Mouse (Mus musculus): Measurements from ENCODE around the gene Disc1. TPM values are rescaled to one million over a fixed set of nuclear protein-coding genes. Genes with fewer than 3 reads are reported as not detected.

Disc1 gene
- polyA plus RNA-seq, 2 experiments: 2.2 to 3.2 TPM

DNA sequence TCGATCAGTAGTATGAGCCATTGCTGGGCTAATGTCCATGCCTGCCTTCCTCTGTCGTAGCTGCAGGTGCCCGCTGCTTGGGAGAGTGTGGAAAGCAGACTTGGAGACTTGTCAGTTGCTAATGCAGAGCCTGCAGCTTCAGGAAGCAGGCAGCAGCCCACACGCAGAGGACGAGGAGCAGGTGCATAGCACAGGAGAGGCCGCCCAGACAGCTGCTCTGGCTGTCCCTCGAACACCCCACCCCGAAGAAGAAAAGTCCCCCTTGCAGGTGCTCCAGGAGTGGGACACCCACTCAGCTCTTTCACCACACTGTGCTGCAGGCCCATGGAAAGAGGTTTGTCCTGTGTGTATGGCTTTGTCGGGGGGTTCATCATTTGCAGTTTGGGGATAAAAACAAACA is 178.7 kb downstream of the Disc1 start:
- DNase-seq (ENCODE audit: low spot score) (no peak), ATAC-seq (ENCODE audit: low FRiP score, low read depth) (no peak)
- Histone ChIP-seq H3K4me1 (ENCODE audit: control insufficient read depth, insufficient read depth, low read length) (peaks cover 15% of the 10 kb centered on the region), H3K4me3 (replicated peaks; ENCODE audit: low read length) (no peak overlapping the region), H3K9me3 (ENCODE audit: control insufficient read depth, low read length) (no peaks in the 10 kb centered on the region), H3K9ac (ENCODE audit: low read depth, low read length, severe bottlenecking) (no peak overlapping the region), H3K36me3 (ENCODE audit: control insufficient read depth, insufficient read depth, low read length) (no peaks in the 10 kb centered on the region), H3K4me2 (replicated peaks; ENCODE audit: low read depth, low read length, severe bottlenecking) (no peak overlapping the region), H3K27ac (replicated peaks; ENCODE audit: low read depth, low read length) (no peak overlapping the region), H3K27me3 (ENCODE audit: control insufficient read depth, insufficient read depth, low read length) (no peaks in the 10 kb centered on the region)
- whole genome bisulfite sequencing: 68% methylated on average over 9 of the region's 9 CpGs
- TF ChIP-seq POLR2A (IDR thresholded peaks at IDR 0.05; ENCODE audit: borderline replicate concordance, extremely low read depth, insufficient read depth, insufficient read length): no peak

DNA sequence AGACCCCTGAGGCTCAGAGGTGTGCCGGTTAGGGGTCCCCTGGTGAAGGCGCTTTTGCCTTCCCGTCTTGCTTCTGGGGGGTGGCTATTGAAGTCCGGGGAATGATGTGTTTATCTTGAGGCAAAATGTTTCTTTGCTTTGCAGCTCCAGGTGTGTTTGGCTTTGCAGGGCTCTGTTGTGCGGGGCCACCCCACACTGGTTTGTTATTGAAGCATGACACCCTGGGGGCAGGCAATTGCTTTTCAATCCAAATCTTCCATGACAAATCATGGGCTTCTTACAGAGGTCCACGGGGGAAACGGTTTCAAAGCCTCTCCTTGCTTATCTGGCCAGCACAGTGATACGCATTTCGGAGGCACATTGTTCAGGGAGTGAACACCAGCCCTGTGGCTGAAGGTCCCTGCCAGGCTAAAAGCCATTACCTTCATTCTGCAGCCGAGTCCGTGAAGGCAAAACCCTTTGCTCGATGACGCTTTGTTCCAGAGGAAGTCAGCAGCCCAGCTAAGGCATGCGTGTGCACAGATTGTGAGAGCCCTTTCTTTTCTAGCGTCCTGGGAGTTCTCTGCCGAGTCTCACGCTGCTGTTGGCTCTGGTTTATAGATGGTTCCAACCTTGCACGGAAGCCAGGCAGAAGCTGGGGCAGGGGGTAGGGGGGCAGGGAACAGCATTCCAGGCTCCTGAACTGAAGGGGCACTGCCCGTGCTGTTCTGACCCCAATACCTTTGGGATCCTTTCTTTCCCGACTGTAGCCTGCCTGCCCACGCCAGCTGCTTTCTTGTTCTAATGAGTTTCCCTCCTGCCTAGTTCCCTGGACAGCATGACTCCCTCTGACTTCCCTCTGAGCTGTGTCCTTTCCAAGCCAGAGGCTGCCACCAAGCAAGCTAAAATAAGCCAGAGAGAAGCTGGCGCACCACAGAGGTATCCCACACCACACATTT is 182.2 kb downstream of the Disc1 start:
- Histone ChIP-seq H3K4me1 (ENCODE audit: control insufficient read depth, insufficient read depth, low read length) (peaks cover 19% of the 10 kb centered on the region), H3K9me3 (ENCODE audit: control insufficient read depth, low read length) (no peaks in the 10 kb centered on the region), H3K9ac (ENCODE audit: low read depth, low read length, severe bottlenecking) (peak overlapping the region; percentile 44), H3K4me3 (replicated peaks; ENCODE audit: low read length) (peak overlapping the region; percentile 14; the same call in 1 of the 2 replicates), H3K36me3 (ENCODE audit: control insufficient read depth, insufficient read depth, low read length) (no peaks in the 10 kb centered on the region), H3K27ac (replicated peaks; ENCODE audit: low read depth, low read length) (peak overlapping the region; percentile 55), H3K4me2 (replicated peaks; ENCODE audit: low read depth, low read length, severe bottlenecking) (peak overlapping the region; percentile 38), H3K27me3 (ENCODE audit: control insufficient read depth, insufficient read depth, low read length) (no peaks in the 10 kb centered on the region)
- WGBS: 16% methylated on average over 22 of the region's 22 CpGs
- TF ChIP-seq POLR2A (IDR thresholded peaks at IDR 0.05; ENCODE audit: borderline replicate concordance, extremely low read depth, insufficient read depth, insufficient read length): no peak
- ATAC-seq (ENCODE audit: low FRiP score, low read depth) (peak; percentile 36; the same call in 1 of the 2 replicates), DNase-seq (ENCODE audit: low spot score) (peak; percentile 18)

DNA sequence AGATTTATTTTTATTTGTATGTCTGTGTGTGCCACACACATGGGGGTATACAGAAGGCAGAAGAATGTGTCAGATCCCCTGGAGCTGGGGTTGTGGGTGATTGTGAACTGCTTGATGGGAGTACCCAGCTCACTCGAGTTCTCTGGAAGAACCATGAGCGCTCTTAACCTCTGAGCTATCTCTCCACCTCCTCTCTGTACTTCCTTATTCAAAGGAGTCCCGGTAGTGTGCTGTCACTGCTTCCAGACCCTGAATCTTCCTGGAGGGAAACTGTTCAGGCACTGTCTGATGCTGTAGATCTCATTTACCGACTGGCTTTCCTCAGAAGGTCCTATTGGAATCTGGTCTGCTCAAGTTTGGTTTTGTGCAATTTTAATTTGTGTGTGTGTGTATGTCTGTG is 186.8 kb downstream of the Disc1 start:
- WGBS: 54% methylated on average over 4 of the region's 4 CpGs
- no peak overlapping the region for H3K9ac ChIP-seq (ENCODE audit: low read depth, low read length, severe bottlenecking)
- DNase-seq (ENCODE audit: low spot score) (no peak), ATAC-seq (ENCODE audit: low FRiP score, low read depth) (no peak)
- H3K9me3 ChIP-seq (ENCODE audit: control insufficient read depth, low read length): no peaks in the 10 kb centered on the region
- H3K4me3 ChIP-seq (replicated peaks; ENCODE audit: low read length): no peak overlapping the region
- no peak overlapping the region for H3K4me2 ChIP-seq (replicated peaks; ENCODE audit: low read depth, low read length, severe bottlenecking)
- no peak for TF ChIP-seq POLR2A (IDR thresholded peaks at IDR 0.05; ENCODE audit: borderline replicate concordance, extremely low read depth, insufficient read depth, insufficient read length)
- H3K27ac ChIP-seq (replicated peaks; ENCODE audit: low read depth, low read length): no peak overlapping the region
- H3K36me3 ChIP-seq (ENCODE audit: control insufficient read depth, insufficient read depth, low read length): no peaks in the 10 kb centered on the region
- no peaks in the 10 kb centered on the region for H3K27me3 ChIP-seq (ENCODE audit: control insufficient read depth, insufficient read depth, low read length)
- H3K4me1 ChIP-seq (ENCODE audit: control insufficient read depth, insufficient read depth, low read length): peaks cover 29% of the 10 kb centered on the region

DNA sequence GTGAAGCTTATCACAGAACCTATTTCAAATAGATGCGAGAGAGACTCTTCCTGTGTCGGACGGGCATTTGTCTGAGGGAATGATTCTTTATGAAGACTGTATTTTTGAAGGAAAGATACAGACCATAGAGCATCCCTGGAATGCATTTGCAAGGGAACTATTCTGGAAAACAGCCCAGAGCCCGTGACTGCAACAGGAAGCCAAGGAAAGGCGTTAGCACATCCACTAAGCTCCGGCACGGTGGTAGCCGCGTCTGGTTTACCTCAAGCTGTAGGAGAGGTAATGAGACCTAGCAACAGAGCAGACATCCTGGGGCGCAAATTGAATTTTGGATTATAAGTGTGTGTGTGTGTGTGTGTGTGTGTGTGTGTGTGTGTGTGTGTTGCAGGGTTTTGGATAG is 188.4 kb downstream of the Disc1 start:
- H3K36me3 ChIP-seq (ENCODE audit: control insufficient read depth, insufficient read depth, low read length): no peaks in the 10 kb centered on the region
- H3K9me3 ChIP-seq (ENCODE audit: control insufficient read depth, low read length): no peaks in the 10 kb centered on the region
- H3K4me1 ChIP-seq (ENCODE audit: control insufficient read depth, insufficient read depth, low read length): peaks cover 18% of the 10 kb centered on the region
- peak; percentile 75 for ATAC-seq (ENCODE audit: low FRiP score, low read depth)
- H3K4me3 ChIP-seq (replicated peaks; ENCODE audit: low read length): no peak overlapping the region
- no peak overlapping the region for H3K27ac ChIP-seq (replicated peaks; ENCODE audit: low read depth, low read length)
- no peak overlapping the region for H3K4me2 ChIP-seq (replicated peaks; ENCODE audit: low read depth, low read length, severe bottlenecking)
- no peak overlapping the region for H3K9ac ChIP-seq (ENCODE audit: low read depth, low read length, severe bottlenecking)
- 17% methylated on average over 10 of the region's 10 CpGs for WGBS
- H3K27me3 ChIP-seq (ENCODE audit: control insufficient read depth, insufficient read depth, low read length): no peaks in the 10 kb centered on the region
- DNase-seq (ENCODE audit: low spot score): peak; percentile 75
- TF ChIP-seq POLR2A (IDR thresholded peaks at IDR 0.05; ENCODE audit: borderline replicate concordance, extremely low read depth, insufficient read depth, insufficient read length): no peak

DNA sequence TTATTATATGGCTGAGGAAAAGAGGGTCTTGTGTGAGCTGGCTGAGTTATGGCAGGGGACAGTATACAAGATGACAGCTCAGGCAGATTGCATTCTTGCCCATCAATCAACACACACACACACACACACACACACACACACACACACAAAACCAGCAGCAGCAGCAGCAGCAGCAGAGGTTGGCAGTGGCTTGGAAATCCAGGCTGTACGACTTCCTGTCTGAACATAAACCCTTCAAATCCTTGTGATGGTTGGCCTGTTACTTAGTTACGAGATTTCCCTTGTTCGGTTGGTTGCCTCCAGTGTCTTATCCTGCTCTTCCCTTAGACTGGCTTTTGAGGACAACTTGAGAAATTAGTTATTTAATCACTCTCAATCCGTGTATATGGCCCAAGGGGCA is 188.9 kb downstream of the Disc1 start:
- no peak for TF ChIP-seq POLR2A (IDR thresholded peaks at IDR 0.05; ENCODE audit: borderline replicate concordance, extremely low read depth, insufficient read depth, insufficient read length)
- WGBS: 17% methylated on average over 4 of the region's 4 CpGs
- no peak for DNase-seq (ENCODE audit: low spot score)
- no peak overlapping the region for H3K27ac ChIP-seq (replicated peaks; ENCODE audit: low read depth, low read length)
- H3K36me3 ChIP-seq (ENCODE audit: control insufficient read depth, insufficient read depth, low read length): no peaks in the 10 kb centered on the region
- H3K4me2 ChIP-seq (replicated peaks; ENCODE audit: low read depth, low read length, severe bottlenecking): no peak overlapping the region
- no peaks in the 10 kb centered on the region for H3K27me3 ChIP-seq (ENCODE audit: control insufficient read depth, insufficient read depth, low read length)
- H3K4me3 ChIP-seq (replicated peaks; ENCODE audit: low read length): no peak overlapping the region
- ATAC-seq (ENCODE audit: low FRiP score, low read depth): no peak
- H3K9ac ChIP-seq (ENCODE audit: low read depth, low read length, severe bottlenecking): no peak overlapping the region
- H3K4me1 ChIP-seq (ENCODE audit: control insufficient read depth, insufficient read depth, low read length): peaks cover 18% of the 10 kb centered on the region
- no peaks in the 10 kb centered on the region for H3K9me3 ChIP-seq (ENCODE audit: control insufficient read depth, low read length)
